In genomic region chr4:53384104-53384503, GRCm38 (mm10) we compare ENCODE assay signal across 6 mouse cellular contexts.
"Had no signal": no experiment of that assay in that cellular context is flagged by ENCODE, and none has a peak within 500 bp of the region (broad histone marks: within the 10 kb centered on the region; RNA-seq: fewer than 3 reads in every experiment).

No protein-coding gene starts in this region.

- H3K9ac ChIP-seq: lung, embryonic 14.5 days; midbrain, embryonic 13.5 days; neural tube, embryonic 12.5 days; neural tube, embryonic 15.5 days had no signal

- H3K4me2 ChIP-seq: midbrain, embryonic 11.5 days had no signal

- H3K9me3 ChIP-seq: midbrain, embryonic 13.5 days; neural tube, embryonic 12.5 days; neural tube, embryonic 15.5 days had no signal

- H3K36me3 ChIP-seq: midbrain, embryonic 13.5 days; neural tube, embryonic 12.5 days; neural tube, embryonic 15.5 days had no signal

- H3K27me3 ChIP-seq: midbrain, embryonic 13.5 days; neural tube, embryonic 12.5 days; neural tube, embryonic 15.5 days had no signal

- H3K27ac ChIP-seq: midbrain, embryonic 13.5 days; neural tube, embryonic 12.5 days; neural tube, embryonic 15.5 days had no signal

- H3K4me3 ChIP-seq: midbrain, embryonic 13.5 days; myocyte; neural tube, embryonic 12.5 days had no signal

- H3K4me1 ChIP-seq: neural tube, embryonic 12.5 days had no signal
